Mouse (Mus musculus) cerebellum, adult 9-10 months (tissue): ENCODE results near the gene Sfxn5.

Source experiments
- DNase-seq: peaks from one replicate; pipeline ENCODE4 v3.0.0; 2022

Sfxn5 gene

DNA sequence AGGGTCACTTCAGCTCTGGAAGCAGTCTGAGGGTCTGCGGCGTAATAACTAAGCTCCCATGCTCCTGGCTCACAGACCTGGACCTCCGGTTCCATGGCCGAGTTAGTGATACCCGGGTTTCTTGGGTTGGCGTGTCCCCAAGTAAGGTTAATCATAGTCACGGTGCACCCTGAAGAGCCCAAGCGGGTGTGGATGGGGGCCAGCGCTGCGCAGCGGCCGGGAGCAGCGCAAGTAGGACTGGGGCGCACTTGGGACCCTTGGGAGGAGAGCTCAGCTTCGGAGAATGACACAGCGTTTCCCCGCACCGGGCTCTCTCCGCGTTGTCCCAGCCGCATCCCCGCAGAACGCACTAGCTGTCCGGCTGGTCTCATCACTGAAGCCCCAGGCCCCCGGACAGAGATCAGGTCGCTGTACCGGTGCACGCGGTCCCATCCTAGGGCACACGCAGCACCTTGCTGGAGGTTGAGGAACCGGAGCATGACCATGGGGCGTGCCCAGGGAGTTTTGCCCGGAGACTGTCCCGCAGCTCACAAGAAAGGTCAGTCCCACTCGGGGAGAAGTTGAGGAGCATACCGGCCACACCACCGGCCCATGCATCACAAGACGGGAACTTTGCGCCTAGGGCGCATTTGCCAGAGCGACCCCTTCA lies 747 bp downstream of the Sfxn5 start:
- DNase-seq: peak; percentile 68

DNA sequence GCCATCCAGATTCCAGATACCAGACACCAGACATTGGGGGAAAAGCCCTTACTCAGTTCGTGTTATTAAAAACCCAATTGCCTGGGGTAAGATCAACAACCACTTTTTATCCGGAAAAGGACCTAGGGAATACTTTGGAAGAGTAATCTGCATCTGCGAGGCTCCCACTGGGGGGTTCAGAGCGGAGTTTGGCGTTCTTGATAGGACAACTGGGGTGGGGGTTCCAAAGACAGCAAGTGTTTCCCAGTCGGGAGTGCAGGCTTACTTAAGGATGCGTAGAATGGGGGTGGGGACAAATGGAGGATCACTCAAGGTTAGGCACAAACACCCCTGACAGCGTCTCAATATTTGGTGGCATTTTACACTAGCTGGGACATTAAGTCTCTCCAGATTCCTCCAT lies 1.5 kb downstream of the Sfxn5 start:
- peak; percentile 69 for DNase-seq

DNA sequence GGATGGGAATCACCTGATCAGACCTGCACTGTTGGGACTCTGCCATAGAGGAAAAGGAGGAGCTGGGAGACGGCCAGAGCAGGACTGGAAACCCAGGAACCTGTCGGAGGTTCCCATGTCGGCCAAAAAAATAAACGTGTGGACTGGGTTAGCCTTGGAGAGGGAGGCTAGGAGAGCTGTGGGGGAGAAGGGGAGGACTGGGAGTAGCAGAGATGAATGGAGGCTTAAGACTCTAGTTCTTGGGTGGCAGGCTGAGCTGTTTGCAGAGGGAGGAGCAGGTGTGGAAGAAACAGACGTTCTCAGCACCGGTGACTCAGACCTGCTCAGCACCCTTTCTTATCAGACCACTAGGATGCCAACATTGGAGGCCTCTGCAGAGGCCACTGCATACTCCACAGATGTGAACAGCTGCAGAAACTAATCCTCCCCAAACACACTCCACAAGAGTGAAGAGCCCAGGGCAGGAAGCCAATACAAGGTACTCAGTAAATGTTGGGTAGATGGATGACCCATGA lies 1.9 kb downstream of the Sfxn5 start:
- DNase-seq: peak; percentile 80

DNA sequence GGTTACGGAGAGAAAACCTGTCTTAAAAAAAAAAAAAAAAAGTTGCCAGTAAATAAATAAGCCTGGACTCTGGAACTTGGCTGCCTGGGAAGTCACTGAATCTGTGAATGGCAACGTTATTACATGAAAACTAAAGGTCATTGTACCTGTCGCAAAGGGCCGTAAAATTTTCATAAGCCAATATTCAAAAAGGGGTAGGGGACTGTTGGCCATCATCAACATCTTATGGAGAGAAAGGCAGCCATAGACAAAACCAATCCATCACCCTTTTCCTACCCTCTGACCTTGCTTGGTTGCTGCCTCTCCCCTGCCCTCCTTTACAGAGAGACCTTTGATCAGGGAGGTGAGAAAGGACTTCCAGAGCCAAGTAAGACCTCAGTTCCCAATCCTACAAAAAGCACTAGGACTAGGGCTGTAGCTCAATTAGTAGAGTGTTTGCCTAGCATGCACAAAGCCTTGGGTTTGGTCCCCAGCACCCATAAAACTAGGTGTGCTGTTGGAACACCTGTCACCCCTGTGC lies 3.5 kb downstream of the Sfxn5 start:
- DNase-seq: no peak

DNA sequence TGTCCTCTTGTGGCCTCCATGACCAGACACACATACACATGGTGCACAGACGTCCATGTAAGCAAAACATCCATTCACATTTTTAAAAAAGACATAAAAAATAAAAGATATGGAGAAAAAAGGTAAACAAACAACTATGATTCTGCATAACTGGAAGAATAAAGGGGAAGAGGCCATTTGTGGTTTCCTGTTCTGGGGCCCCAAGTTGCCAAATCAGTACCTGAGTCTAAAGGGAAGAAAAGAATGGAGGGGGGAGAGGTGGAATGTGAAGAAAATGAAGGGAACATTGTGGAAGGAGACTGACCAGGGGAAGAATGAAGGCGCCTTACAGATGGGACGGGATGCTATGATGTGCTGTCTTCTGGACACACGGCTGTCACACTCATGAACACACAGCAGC lies 6.7 kb downstream of the Sfxn5 start:
- DNase-seq: no peak

DNA sequence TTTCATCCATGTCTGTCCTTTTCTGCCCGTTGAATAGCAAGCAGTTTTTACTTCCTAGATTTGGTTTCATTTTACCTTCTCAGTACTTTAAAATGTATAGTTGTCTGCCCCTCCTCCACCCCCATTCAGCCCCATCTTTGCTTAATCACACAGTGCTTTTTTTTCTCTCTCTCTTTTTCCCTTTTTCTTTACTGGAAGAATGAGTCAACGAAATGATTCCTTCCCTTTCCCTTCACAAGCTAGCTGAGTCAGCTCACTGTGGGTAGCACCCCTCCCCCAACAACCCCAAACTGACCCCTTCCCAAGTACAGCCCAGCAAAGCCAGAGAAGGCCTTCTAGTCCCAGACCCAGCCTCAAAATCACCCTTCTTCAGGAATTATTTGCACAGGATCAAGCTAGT lies 8.1 kb downstream of the Sfxn5 start:
- no peak for DNase-seq

DNA sequence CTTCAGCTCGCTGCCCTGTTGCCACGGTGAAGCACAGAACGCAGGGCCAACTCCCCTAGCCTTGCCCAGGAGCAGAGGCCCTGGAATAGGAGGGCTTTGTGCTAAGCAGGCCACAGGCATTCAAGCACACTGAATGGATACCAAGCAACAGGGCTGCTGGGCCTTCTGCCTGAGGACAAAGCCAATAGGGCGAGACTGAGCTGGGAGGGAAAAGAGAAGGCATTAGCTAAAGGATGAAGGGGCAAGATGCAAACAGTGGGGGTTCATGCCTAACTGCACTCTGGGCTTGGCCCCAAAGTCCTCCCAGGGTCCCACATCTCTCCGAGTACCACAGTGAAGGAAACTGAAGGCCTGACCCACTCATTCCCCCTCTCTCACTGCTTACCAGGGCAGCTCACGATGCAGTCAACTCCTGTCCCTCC lies 12.8 kb downstream of the Sfxn5 start:
- peak; percentile 35 for DNase-seq

DNA sequence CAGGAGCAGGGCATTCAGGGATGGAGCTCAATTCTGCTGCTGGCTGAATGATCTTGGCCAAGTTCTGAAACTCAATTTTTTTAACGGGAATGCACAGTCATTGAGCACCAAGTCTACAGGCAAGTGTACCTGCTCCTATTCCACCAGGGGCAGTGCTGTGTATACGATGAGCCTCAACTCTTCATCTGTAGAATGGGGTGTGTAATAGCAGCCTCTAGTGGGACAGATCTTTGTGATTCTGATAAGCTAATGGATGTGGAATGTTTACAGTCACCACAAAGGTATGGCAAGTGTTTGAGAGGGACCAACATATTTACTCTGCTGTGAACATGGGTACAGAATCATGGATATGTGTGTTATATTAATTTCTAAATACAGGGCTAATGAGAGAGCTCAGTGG lies 17.0 kb downstream of the Sfxn5 start:
- no peak for DNase-seq

DNA sequence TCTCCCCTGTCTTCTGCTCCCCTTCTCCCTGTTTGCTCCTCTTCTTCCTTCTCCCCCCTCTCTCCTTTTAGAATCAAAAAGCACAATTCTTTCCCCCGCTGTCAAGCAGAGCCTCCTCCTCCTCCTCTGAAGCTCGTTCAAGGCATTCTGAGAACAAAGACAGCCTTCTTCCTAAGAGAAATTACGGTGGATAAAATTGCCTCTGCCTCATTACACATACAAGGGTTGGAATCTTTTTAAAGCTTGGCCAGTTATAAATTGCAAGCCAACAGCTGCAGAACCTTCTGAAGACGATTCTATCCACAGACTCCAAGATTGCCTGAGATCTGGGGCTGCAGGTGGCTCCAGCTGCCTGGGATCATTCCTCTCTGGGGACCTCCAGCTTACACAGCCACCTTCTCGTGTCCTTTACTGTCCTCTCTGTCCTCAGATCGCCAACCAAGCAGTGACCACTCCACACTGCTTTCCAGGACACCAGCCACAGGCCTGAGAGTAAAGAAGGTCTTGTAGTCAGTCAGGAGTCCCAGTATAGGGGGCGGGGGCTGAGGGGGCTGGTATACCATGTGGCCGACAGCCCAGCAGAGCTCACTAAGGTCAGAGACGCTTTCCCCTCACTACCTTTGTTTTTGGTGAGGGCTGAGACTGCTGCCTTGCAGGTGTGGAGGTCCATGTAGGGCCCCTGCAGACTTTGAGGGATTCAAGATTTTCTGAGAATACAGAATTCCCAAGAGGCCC lies 19.0 kb downstream of the Sfxn5 start:
- DNase-seq: no peak

DNA sequence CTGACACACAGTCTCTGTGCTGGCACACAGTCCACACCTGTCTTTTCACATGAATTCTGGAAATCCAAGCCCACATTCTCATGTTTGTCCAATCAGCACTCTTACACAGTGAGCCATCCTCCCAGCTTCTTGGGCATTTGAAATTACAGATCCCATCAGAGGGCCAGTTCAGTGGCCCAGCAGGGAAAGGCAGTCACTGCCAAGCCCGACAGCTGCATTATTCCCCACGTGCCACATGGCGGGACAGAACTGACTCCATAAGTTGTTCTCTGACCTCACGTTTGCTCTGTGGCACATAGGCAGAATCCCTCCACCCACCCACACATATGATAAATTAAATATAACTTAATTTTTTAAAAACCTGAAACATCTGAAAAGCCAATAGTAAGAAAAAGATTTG lies 25.3 kb downstream of the Sfxn5 start:
- DNase-seq: no peak

DNA sequence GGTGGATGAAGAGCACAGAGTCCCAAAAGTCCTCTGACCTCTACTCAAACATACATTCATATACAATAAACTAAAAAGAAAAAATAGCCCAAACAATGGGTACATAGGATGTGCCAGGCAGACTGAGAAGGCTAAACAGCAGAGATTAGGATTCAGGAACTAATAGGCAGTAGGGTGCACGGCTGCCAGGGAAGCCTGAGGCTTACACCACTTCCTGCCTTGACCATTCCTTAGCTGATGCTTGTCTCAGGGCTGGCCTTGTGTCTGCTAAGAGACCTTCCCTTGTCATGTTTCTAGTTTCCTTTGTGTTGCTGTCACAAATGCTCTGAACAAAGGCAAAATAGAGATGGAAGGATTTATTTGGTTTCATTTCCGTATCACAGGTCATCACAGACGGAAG lies 26.8 kb downstream of the Sfxn5 start:
- no peak for DNase-seq

DNA sequence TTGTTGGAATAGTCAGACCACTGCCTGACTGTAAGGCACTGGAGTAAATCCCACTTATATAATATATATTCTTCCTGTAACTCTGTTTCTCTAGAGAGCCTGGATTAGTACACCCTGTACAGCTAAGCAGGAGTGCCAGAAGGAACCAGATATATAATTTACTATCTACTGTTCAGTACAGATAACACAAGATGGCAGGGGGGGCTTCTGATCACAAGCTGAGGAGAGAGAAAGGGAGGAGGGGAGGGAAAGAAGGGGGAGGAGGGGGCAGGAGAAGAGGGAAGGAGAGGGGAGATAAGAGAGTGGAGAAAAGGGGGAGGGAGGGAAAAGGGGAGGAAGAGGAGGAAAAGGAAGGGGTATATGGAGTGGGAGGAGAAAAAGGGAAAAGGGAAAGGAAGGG lies 27.4 kb downstream of the Sfxn5 start:
- DNase-seq: no peak

DNA sequence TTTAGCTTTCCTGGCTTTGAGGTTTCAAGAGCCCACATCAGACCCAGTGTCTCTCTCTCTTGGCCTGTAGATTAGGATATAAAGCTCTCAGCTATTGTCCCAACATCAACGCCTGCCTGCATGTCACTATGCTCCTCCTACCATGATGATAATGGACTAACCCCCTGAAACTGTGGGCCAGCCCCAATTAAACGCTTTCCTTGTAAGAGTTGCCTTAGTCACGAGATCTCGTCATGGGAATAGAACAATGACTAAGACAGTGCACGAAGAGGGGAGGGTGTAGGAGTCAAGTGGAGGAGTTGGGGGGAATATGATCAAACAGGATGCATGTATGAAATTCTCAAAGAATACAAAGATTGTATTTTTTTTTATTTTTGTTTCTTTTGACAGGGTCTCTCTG lies 28.3 kb downstream of the Sfxn5 start:
- no peak for DNase-seq

DNA sequence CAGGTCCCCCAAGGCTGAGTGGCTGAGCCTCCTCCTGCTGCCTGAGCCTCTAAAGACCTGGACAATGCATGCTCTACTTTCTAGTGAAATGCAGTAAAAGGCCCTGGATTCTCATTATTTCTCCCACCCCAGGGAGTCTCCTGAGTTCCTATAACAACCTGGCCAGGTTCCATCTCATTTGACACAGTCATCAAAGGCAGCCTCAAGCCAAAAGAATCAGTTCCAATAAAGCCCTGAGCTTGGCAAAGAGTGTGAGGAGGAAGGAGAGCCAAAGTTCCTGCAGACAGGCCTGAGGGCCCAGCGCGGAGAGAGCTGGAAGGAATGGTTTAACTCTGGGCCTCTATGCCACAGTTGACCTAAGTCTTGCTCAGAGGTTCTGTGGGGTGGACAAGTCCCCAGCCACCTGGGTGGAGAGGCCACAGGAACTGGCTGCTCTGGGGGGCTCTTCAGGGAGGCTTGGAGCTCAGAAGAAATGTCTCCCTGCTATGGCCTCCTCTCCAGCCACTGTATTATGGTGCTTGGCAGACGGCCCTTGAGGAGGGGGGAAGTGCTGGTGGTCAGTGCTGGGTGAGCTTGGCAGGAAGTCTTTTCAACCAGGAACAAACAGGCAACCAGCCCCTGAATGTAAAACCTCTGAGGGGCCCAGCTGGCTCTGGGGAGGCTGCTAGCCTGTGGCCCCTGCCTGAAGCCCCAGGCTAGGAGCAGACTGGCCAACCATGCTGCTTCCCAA lies 30.7 kb downstream of the Sfxn5 start:
- peak; percentile 90 for DNase-seq

DNA sequence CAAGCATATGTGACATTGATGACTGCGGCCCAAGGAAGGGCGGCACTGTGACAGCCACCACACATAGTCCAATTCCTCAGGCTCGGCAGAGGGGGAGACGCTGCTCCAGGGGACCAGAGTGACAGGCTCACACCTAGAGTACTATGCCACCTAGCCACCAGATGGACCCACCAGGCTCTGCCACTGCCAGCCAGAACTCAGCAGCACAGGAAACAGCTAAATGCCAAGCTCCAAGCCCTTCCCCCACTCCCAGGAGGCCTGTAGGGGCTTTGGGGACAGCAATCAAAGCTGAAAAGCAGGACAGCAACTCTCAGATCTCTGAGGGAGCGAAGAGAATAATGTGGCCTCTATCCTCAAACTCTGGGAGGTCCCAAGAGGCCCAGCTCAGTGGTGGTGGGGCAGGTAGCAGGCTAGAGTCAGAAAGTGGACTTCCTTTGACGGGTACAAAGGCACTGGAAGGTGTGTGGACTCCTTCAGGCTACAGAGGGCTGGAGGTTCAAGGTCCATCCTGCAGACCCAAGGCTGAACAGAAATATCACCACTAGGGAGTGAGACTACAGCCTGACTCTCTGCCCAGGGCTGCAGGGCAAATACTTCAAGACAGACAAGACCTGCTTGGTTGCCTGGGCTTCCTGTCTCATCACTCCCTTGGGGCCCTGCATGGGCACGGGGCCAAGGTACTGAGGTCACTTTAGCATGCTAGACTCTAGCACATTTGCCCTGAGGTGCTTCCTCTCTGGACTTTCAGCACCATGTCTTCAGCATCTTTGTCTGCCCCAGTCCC lies 37.6 kb downstream of the Sfxn5 start:
- DNase-seq: peak; percentile 39

DNA sequence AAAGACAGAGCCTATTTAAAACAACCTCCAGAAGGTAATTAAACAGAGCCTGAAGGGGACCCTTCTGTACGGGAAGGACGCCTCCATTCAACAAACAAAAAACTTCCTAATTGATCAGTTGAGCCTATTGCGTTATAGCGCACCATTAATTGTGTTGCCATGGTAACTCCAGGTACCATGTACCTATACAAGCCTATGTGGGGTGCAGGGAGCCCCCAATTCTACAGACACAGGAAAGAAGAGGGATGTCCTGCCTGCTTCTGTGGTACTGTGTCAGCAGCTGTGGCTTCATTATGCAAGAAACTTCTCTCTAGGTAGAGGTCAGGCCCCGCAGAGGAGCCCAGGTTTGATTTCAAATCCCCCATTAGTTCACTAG lies 39.2 kb downstream of the Sfxn5 start:
- DNase-seq: no peak

DNA sequence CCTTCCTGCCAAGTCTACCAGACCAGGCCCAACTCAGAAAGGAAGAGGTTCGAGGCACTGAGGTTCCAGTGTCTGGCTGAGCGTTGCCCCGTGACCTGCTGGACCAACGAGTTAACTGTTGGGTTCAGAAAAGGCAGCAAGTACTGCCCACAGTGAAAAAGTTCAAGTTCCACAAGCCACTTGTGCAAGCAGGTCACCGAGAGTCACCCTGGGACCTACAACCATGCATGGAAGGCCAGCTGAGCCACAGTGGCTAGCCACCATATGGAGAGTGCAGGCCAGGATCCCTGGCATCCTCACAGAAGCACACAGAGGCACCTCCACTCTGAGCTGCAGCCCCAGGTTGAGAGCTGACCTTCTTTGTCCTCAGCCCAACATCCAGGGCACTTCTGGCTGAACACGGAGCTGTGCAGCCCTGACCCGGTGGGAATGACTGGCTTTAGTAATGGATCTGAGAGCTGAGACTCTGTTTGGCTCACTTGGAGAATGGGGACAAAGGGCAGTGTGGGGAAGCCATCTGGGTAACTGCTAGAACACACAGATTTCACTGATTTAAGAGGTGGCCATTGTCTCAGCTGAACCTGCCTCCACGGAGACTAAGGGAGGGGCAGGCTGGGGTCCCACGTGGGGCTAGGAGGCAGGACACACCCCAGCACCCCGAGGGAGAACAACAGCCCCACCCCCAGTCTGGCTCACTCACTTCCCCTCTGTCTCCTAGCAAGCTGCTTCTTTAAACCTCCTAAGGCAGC lies 39.8 kb downstream of the Sfxn5 start:
- no peak for DNase-seq

DNA sequence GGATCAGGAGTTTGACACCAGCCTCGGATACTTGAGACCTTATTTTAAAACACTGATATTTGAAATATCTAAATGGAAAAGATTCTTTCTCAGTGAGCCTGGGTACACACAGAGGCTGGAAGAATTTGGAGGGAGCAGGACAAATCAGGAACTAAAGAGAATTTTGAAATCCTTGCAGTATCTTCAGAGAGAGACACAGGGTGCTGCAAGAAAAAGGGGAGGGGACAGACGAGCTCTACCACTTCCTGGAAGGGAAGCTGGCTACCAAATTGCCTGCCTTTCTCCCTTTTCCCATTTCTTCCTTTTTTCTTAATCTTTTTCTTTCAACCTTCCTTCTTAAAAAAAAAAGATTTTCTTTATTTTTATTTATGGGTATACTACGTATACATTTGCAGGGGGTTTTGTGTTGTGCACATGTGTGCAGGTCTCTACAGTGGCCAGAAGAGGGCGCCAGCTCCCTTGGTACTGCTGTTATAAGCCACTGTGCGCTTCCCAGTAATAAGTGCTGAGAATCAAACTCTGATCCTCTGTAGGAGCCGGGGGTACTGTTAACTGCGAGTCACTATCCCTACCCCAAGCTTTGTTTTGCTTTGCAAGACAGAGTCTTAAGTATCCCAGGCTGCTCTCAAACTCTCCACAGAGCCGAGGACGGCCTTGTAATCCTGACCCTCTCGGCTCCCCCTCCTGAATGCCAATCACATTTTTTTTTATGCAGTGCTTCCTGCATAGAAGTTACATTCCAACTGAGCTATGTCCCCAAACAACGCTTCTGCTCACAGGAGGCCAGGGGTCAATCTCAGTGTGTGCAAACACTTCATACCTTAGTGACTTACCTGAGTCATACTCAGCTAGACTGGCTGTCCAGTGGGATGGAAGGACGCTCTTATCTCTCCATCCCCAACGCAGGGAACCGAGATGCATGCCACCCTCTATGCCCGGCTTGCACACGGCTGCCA lies 42.1 kb downstream of the Sfxn5 start:
- no peak for DNase-seq

DNA sequence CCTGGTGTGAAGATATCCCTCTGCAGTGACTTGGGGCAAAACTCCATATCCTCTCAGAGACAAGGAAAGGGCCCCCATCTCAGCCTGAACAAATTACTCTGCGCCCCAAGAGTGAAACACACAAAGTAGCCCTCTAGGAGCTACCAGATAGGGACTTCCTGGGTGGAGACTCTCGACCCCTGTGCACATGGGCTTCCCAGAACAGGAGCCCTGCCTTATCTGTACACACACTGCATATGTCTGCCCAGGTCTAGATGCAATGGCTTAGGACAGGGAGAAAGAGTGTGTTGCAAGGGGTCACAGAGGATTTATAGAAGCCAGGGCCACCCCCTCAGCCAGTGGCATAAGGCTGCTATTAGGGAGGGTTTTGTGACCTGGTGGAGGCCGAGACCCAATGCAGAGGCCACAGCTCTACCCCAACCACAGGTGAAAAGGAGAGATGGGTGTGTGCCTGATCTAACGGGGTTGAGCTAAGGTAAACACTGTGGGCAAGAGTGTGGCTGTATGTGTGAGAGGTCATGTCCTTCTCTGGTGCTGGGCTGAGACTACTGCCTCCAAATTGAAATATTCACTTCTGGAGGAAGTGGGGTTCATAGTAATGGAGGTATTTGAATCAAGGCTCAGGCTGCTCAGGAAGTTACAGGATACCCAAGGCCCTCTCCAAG lies 44.9 kb downstream of the Sfxn5 start:
- no peak for DNase-seq

DNA sequence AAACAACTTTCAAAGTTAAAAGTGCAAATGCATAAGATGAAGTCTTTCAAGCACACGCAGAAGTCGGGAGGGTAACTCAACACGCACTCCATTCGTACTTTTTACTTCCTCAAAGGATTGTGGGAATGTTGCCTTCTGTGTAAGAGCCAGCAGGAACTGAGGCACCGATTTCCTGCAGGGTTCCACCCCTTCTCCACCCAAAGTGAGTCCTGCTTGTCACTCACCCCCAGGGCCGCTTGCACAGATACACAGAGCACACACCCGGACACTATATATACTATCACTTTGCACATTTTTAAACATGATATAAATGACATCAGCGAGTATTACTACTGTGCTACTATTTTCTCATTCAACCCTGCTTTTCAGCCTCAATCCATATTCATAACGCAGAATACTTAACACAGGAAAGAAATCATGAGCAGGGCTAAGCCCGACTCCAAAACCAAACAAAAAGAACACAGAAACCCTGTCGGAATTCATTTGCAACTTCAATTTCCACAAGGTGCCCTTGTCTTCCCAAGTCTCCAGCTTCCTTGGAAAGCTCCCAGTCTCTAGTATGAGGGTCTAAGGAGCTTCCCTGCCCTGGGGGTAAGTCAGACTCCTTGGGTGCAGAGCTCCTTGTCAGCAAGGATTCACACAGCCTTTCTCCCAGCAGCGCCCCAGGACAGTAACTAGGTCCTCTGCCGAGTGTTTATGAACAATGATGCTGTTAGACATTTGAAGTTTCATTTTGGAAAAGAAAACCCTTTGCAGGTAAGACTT lies 46.8 kb downstream of the Sfxn5 start:
- no peak for DNase-seq
